Mouse (Mus musculus) embryo, embryonic 11 days (tissue): ENCODE data around the gene Adat2.

Experiments used
- DNase-seq: peaks from one replicate; pipeline ENCODE4 v3.0.0-alpha.2; 2015

Adat2 gene

DNA sequence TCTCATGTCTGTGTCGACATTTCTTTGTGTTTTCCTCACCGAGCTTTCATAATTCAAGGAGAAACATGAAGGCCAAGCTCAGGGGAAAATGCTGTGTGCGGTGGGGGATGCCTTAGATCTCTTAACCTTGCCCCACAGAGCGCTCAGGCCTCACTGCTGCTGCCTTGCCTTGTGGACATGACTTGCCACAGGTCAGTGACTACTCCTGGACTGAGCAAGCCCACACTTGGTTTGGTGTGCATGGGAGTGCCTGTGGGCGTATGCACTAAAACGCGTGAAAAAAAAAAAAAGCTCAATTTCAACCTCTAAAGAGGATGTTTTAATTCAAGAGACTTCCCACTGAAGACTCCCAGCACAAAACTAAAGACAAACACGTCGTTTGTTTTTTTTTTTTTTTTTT, 44.2 kb downstream of the Adat2 start:
- no peak for DNase-seq

DNA sequence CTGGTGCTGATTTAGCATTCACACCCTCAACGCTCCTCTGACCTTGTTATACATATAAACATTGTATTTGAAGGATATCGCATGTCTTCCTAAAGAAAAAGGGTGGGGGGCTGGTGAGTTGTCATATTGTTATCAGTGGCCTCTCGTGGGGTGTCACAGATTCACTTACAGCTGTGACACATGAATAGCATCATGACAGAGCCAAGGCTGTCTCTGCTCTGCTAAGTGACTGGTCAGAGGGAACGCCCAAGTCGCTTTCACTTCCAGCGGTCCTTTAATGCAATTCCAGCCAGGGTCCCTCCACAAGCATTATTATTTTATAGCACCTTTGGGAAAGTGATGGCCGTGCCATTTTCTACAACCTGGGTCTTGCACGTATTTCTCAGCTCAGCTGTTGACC, 44.8 kb downstream of the Adat2 start:
- no peak for DNase-seq

DNA sequence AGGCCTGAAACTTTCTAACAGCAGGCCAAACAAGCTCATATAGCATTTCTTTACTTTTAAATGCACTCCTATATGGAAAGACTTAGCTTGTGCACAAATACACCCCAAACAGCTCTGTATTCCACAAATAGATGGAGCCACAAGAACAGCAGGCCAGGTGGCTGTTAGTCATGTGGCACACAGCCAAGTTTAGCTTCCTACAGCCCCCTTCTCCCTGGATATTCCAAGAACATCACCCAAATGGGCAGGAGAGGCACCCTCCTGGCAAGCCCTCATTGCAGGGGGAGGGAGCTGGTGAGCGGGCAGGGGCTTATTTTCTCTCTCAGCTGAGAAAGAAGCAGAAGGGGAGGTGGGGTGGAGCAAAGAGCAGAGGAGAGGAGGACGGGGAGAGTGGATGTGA, 48.2 kb downstream of the Adat2 start:
- DNase-seq, result no peak
